Mouse (Mus musculus): Measurements from ENCODE around the gene Ibsp.

The Ibsp gene

DNA sequence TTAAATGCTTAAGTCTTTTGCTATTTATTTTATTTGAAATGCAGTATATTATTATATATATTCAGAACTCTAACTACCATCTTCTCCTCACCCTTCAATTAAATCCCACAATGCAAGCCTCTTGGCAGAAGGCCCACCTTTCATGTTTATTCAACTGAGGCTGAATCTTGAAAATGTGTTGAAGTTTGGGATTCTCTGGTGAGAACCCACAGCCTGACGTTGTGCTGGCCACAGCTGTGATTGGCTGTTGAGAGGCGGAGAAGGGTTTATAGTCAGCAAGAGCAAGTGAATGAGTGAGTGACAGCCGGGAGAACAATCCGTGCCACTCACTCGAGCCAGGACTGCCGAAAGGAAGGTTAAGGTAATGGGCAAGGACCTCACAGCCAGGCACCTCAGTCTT, at the start of gene Ibsp:
Gene Ibsp, plus strand, starts transcription at position 178 of the 400 bp plus-strand sequence.
- in situ Hi-C loops (cut with MboI, MseI), result no loop called here

DNA sequence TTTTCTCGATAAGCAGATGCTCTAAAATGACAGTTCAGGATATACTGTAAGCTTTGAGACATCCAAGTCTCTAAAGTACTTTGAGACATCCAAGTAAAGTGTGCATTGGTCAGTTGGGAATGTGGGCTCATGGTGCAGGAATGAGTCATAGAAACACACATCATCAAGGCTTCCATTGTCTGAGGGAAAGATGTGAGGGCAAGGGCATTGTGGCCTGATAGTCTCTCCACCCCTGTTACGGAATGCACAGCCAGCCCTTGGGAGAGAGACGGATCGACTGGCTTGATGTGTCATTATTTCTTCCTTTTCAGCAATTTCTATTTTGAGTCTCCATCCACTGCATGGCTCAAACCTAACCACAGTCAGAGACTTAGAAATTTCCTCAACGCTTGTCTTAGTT, 47.2 kb upstream of the Ibsp start:
- in situ Hi-C loops (cut with MboI, MseI), result no loop called here

DNA sequence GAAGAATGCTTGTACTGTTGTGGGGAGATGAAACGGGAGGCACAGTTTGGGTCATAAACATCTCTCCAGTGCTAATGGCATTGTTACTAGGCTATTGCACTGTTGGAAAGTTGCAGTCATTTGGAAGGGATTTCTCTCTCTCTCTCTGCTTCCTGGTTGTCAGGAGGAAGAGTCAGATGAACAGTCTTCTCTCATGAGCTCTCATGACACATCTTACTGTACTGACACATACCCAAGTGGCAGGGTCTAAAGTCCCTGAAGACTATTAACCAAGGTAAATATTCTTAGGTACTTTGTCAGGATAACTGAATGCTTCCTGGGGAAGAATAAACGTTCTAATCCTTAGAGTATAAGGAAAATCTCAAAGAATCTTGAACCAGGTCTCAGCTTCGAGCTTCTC, 42.4 kb upstream of the Ibsp start:
- in situ Hi-C loops (cut with MboI, MseI), result no loop called here

DNA sequence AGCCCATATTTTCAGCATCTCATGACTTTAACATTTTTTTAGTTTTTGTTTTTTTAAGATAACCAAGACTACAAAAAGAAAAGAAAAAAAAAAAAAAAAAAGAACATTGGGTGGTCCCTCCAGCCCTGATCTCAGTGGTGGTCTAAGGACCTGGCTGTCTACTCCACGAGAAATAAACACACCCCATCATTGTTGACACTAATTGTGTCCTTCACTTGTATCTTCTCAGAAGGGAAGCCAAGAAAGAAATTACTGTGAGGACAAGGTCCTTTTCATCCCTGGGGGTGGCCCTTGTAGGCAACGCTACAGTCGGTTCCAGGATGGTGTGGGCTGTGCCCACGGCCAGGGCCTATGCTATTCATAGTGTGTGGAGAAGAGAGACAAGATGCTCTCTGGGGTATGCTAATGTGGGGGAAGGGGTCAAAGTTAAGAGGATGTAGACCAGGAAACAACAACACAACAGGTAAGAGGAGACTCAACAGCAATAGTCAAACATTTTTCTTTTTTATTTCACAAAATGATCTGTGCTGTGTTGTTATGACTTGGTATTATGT, 37.0 kb upstream of the Ibsp start:
- in situ Hi-C loops (cut with MboI, MseI), result no loop called here

DNA sequence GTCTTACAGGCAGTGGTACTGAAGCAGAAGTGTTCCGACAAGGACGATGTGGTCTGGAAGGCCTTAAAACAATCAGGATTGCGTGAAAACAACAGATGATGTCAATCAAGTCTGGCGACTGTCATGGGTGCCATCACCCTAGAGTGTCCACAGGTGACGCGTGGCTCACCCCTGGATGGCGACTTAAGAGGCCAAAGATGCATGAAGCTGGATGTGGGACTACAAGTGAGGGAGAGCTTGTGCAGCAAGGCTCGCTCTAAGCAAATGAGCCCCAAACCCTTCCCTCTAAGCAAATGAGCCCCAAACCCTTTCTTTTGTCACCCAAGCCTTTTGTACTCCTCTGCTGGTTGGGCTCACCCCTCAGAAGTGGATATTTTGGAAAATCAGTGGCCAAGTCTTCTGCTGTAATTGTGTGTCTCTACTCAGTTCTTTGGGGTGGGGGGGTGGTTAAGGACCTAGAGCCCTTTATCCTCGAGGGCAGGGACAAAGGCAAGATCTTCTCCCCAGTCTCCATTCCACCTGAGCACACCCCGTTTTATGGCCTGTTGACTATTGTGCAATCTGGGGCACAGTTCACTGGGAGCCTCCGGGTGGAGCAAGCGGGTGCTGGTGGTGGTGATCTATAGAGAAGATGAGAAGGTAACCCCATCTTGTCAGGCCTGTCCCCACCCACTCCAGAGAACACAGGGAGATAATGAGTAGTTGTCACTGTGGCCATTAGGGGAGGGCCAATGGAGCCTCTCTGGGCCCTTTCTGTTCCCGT, 35.8 kb upstream of the Ibsp start:
- in situ Hi-C loops (cut with MboI, MseI), result no loop called here

DNA sequence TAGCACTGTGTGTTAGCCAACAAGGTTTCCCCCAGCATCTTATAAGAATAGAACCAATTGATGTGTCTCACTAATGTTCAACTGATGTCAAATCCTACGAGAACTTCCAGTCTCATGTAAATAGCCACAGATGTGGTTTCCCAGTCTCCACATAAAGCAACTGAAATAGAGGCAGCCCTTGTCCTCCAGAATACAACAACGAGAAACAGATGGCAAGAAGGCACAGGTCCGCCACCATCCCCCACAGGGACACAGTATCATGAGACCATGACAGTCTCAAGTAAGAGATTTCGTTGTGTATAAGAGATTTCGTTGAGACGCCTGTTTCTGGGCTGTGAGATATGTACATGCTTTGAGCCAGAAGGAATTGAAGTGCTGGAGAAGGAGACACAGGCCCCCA, 4.8 kb upstream of the Ibsp start:
- in situ Hi-C loops (cut with MboI, MseI), result no loop called here

DNA sequence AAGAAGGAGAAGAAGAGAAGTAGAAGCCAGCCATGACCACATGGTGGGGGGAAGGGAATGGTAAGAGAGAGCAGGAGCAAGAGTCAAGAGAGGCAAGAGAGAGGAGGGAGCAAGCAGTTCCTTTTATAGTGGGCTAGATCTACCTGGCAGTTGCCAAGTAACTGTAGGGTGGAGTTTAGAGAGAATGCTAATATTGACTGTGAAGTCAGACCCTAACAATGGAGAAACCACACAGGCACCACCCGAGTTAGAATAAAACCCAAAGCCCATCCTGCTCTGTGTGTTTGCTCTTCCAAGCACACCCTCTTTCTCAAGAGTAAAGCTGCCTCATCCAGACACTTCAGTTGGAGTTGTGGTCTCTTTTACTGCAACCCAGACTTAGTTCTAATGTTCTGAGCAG, 15.1 kb downstream of the Ibsp start:
- in situ Hi-C loops (cut with MboI, MseI), result no loop called here

DNA sequence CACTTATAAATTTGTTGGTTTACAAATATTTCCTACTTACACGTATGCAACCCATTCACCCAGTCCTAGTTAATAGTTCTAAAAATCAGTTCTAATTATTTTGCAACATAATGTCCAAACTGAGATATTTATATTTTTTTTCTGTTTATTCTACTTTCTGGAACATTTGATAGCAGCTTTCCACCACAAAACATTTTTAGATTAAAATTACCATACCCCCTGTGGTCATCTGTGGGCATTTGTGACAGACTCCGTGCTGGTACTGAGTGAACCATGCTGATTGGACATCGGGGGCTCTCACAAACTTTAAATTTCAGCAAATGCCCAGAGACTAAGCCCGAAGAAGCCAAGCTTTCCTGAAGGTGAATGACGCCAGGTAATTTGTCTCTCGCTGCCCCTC, 26.1 kb downstream of the Ibsp start, which contains the start of gene Mepe:
Gene Mepe, plus strand, starts transcription at position 301 of the 400 bp plus-strand sequence.
- in situ Hi-C loops (cut with MboI, MseI), result no loop called here

DNA sequence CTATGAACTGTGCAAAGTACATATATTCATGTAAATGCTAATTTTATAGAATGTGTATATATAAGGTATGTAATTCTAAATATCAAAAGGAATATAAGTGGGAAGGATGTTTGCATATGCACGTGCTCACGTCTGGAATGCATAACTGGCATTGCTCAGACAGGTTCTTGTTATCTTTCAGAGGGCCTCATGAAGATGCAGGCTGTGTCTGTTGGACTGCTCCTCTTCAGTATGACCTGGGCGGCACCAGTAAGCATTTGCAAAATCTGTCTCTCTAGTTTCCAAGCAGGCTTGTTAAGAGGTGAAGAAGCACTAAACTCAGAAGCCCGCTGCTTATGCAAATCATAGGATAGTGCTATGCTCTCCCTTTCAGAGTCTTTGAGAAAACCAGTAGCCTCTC, 27.9 kb downstream of the Ibsp start:
- in situ Hi-C loops (cut with MboI, MseI), result no loop called here

DNA sequence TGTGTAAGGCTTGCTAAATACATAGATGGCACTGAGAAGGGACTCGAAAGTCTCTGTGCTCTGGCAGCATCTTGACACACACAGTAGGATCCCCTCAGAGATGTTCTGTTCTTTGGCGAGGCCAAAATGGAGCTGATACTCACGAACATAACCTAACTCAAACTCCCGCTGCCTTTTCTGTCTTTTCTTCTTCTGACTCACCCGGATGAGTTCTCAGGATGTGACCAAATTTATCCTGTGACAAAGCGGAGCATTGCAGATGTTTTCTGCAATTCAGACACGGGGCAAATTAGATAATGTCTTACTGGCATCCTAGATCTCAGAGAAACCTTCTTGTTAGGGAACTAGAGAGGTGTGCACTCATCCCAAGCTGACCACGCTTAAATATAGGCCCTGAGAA, 28.4 kb downstream of the Ibsp start:
- in situ Hi-C loops (cut with MboI, MseI), result no loop called here

DNA sequence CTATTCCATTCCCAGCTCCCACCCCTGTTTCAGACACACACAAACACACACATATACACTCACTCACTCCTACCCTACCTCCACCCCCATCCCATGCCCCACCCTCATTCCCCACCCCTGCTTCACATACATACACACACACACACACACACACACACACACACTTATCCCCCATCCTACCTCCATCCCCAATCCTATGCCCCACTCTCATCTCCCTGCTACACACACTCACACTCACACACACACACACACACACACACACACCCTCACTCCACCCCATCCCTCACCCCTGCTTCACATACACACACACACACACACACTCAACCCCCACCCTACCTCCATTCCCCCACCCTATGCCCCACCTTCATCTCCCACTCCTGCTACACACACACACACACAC, 28.9 kb downstream of the Ibsp start:
- in situ Hi-C loops (cut with MboI, MseI), result no loop called here

DNA sequence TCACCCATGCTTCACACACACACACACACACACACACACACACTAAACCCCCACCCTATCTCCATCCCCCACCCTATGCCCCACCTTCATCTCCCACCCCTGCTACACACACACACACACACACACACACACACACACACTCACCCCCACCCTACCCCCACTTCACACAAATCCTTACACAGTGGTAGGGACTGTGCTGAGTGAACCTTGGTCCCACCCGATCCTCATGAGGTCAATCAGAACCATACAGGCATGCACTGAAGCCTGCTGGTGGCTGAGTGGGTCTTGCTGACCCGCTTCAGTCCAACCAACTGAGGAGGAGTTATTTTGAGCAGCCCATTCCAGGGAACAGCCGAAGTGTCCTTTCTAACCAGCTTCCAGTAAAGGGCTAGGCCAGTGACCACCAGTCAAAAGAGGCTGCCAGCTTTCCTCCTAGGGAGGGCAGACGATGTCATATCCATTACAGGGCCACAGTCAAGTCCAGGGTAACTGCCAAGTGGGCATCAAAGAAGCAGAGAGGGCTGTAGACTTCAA, 29.4 kb downstream of the Ibsp start:
- in situ Hi-C loops (cut with MboI, MseI), result no loop called here

DNA sequence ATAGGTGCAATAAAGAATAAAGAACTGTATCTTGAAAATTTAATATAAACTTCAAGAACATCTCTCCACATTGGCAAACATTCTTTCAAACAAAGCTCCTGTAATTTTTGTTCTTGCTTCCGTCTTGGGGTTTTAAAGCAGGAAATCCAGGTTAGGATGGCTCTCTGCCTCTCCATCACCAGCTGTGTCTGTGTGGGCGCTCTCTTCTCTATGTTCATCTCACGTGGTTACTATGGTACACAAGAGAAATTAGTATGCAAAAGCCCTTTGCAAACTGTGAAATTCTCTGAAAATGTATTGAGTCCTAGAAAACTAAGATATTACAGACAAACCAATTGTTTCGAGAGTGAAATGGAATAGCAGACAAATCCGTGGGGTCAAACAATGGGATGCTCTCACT, 30.4 kb downstream of the Ibsp start:
- in situ Hi-C loops (cut with MboI, MseI), result no loop called here

DNA sequence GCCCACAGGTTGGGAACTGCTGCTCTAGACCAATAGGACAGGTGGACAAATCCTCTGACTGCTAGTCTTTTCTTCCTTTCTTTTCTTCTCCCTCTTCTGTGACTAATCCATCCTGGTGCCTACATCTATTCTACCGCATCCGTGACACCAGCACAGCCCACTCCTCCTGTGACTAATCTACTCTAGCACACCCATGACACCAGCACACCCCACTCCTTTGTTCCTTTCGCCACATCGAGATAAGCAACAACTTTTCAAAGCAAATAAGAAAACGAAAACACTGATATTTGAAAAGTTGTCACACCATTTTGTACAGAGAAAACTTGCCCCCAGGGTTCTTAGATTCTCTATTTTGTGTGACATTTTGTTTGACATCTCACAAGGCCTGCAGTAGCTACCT, 31.1 kb downstream of the Ibsp start:
- in situ Hi-C loops (cut with MboI, MseI), result no loop called here

DNA sequence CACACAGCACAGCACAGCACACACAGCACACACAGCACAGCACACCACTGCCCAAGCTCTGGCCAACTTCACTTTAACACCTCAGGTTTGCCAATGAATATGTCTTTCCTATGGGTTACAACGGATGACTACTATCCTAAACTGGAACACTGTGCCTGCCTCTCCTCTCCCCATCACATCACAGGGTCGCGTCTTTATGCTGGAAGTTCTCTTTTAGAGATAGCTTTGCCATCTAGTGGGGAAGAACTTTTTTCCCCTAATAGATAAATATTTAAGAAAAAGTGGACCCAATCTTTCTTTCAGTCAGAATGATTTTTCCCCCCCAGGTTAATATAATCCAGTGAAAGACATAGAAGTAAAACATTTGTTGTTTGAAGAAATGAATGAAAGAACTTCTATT, 33.3 kb downstream of the Ibsp start:
- in situ Hi-C loops (cut with MboI, MseI), result no loop called here

DNA sequence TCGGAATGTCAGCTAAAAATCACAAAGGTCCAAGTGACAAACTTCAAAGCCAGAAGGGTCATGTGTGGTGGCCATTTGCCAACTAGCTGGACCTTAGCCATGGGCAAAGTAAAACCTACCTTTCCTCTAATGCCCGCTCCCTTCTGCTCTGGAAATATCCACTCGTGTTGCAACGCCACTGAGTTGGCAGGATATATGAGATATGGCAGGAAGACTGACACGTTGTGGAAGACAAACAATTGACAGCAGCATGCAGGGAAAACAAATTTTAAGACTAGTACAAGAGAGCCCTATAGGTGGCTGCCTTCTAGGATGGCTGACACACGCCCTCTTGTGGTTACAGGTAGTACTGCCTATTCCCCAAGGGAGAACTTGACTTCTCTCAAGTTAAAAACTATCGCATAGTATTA, 34.3 kb downstream of the Ibsp start:
- in situ Hi-C loops (cut with MboI, MseI), result no loop called here

DNA sequence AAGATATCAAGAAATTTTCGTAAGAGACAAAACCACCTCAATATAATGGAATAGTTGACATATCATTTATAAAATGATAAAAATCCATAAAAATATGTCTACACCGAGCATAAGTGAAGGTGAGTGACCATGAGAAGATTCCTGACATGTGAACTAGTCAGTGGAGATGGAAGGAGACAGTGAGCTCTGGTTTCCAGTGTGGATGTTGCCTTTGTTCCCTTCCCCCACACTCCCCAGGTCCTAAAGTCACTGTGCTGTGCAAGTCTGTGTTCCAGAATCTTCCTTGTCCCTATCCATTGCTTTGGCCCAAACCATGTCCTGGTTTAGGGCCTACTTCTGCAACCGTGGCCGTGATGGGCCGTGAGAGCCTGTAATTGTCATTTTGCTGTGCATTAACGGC, 34.7 kb downstream of the Ibsp start:
- in situ Hi-C loops (cut with MboI, MseI), result no loop called here

DNA sequence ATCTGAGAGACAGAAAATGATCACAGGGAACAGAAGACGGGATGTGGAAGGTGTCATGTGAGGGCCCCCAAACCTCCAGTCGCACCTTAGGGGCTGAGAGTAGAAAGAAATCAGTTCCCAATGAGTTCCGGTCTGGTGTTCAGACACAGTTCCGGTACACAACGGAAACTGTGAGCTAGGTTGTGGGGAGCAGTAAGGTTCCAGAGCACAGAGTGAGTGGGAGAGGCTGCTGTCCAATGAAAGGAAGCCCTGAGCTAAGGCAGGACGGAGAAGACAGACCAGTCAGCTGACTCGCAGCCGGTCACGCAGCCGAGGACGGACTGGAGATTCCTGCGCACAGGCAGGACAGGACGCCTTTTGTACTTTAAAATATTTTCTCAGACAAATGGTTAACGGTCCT, 35.5 kb downstream of the Ibsp start:
- in situ Hi-C loops (cut with MboI, MseI), result no loop called here

DNA sequence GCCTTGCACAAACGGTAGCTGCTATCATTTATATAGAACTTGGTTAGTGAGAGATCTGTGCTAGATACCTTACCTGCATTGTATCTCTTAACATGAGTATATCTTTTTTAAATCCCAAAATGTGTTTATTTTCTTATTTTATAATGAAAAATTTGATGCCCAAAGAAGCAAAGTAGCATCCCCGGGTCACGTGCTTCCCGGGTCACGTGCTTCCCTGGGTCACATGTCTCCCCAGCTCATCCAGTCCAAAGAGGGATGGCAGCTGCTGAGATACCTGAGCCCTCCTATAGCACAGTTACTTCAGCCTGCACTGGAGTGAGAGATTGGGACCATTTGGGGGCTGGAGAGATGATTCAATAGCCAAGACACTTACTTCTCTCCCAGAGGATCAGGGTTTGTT, 37.0 kb downstream of the Ibsp start:
- in situ Hi-C loops (cut with MboI, MseI), result no loop called here

DNA sequence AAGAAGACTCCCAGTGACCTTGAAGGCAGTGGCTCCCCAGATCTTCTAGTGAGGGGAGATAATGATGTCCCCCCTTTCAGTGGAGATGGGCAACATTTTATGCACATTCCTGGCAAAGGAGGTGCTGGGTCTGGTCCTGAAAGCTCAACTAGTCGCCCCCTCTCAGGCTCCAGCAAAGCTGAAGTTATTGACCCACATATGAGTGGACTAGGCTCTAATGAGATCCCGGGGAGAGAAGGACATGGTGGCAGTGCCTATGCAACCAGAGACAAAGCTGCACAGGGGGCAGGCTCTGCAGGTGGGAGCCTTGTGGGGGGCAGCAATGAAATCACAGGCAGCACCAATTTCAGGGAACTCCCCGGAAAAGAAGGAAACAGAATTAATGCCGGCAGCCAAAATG, 38.5 kb downstream of the Ibsp start:
- in situ Hi-C loops (cut with MboI, MseI), result no loop called here

DNA sequence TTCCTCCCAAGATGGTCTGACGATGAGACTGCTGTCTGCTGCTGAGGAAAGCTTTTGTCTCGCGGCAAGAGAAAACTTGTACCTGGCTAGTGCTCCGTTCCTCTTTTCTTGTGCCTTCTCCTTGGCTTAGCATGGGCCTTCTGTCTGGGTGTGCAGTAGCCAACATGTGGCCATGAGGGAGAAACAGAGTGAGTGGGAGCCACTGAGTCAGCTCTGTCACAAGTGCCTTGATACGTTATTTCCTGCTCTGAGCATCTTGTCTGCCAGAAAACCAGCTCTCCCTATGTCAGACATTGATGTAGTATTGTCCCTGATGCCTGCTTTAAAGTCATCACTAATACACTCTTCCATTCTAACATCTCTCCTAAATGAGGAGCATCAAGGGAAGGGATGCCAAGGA, 40.0 kb downstream of the Ibsp start:
- in situ Hi-C loops (cut with MboI, MseI), result no loop called here

DNA sequence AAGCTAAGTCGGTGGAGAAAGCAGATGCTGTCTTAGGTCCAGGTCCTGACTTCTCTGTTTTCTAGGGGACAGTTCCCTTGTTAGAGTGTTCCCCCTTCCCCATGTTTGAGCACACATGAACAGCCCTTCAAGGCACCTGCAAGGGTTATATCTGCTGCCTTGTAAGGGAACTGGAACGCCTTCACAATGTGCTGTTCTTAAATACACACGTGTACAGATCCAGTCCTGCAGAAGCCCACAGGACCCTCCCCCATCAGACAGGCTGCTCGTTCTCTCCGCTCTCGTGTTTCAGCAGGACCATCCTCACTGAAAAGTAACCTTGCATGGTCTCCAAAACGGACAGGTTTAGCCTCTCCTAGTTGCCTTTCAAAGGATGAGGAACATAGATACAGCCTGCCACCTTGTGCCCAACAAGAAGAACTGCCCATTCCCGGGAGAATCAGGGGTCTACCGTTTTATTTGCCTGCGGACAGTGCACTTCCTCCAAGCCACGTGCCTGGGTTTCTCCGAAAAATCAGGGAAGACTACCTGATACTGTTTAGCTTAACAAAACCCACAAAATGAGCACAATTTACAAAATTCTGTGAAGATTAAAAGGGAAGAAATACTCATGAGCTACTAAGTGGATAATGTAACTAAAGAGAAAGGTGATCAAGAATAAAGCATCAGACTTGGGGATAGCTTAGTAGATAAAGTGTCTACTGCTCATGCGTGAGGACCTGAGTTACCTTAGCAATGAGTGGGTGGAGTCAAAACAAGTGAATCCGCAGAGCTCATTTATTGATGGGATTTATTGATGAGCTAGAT, 40.9 kb downstream of the Ibsp start:
- in situ Hi-C loops (cut with MboI, MseI), result no loop called here

DNA sequence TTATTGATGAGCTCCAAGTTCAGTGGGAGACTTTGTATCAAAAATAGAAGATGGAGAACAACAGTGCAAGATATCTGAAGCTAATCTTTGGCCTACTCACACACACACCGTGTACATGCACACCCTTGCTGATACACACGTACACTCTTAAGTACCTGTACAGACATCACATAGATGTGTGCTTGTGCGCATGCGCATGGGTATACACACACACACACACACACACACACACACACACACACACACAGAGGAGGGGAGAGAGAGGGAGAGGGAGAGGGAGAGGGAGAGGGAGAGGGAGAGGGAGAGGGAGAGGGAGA, 41.5 kb downstream of the Ibsp start:
- in situ Hi-C loops (cut with MboI, MseI), result no loop called here
